Mouse (Mus musculus) cerebellum, adult 2 months (tissue): Measurements from ENCODE around the gene Smco2.

Experiments used
- CTCF ChIP-seq: fragments of 200-500 bp; IDR thresholded peaks from 2 replicates; pipeline ENCODE4 v1.5.1; 2011; ENCODE audit warnings: low read depth, mild to moderate bottlenecking, control low read depth, low read length, moderate library complexity, borderline replicate concordance; ENCODE audit not compliant: insufficient read depth
- POLR2A ChIP-seq: fragments of 200-500 bp; IDR thresholded peaks from 2 replicates; pipeline ENCODE4 v1.6.1; 2011; ENCODE audit warnings: low read length, control low read depth, borderline replicate concordance; ENCODE audit not compliant: insufficient read depth

GRCm38 (mm10) chr6:146915808-146916207 lies 65.9 kb downstream of the Smco2 start:
- TF ChIP-seq CTCF (no peak), POLR2A (no peak)
